Mouse (Mus musculus) layer of hippocampus, postnatal 36 days (tissue): ENCODE results near the gene Ddx42. TPM values are rescaled to one million over a fixed set of nuclear protein-coding genes. Genes with fewer than 3 reads are reported as not detected.

Experiments
- total RNA-seq, 2 experiments: library from RNA; stranded (reverse); gene quantifications; 2 replicates each; pipeline ENCODE4 v1.2.3; 2021

The Ddx42 gene
- total RNA-seq, 2 experiments from 2014 or later: 69.9 to 70.9 TPM

Other genes with a start within 250 kb of the Ddx42 start
- 1 to 10 TPM; 5.0 to 8.1 TPM for gene Ace, start 249.0 kb upstream of the Ddx42 start, total RNA-seq
- not detected for gene Ace3, start 222.3 kb upstream of the Ddx42 start, total RNA-seq
- gene Kcnh6, start 208.8 kb upstream of the Ddx42 start, total RNA-seq: 1 to 10 TPM in 1 of 2 experiments, under 1 TPM in 1; 0.99 to 1.0 TPM
- 100 to 1,000 TPM; 137 to 141 TPM for gene Dcaf7, start 180.1 kb upstream of the Ddx42 start, total RNA-seq
- gene Taco1, start 150.9 kb upstream of the Ddx42 start, total RNA-seq: 10 to 100 TPM; 19.7 to 20.1 TPM
- gene Map3k3, start 132.3 kb upstream of the Ddx42 start, total RNA-seq: 10 to 100 TPM; 29.3 to 33.8 TPM
- gene Gm10840, start 56.1 kb upstream of the Ddx42 start, total RNA-seq: 1 to 10 TPM in 1 of 2 experiments, not detected in 1; 2.2 TPM
- gene Limd2, start 56.1 kb upstream of the Ddx42 start, total RNA-seq: 100 to 1,000 TPM; 138 to 144 TPM
- 10 to 100 TPM; 27.5 to 29.9 TPM for gene Strada, start 14.8 kb upstream of the Ddx42 start, total RNA-seq
- gene Ccdc47, start 582 bp upstream of the Ddx42 start, total RNA-seq: 100 to 1,000 TPM in 1 of 2 experiments, 10 to 100 TPM in 1; 82.8 to 101 TPM
- gene Ftsj3, start 39.2 kb downstream of the Ddx42 start, total RNA-seq: 10 to 100 TPM; 30.6 to 31.4 TPM
- 100 to 1,000 TPM; 163 to 169 TPM for gene Psmc5, start 39.2 kb downstream of the Ddx42 start, total RNA-seq
- 10 to 100 TPM; 28.5 to 38.9 TPM for gene Smarcd2, start 56.0 kb downstream of the Ddx42 start, total RNA-seq
- gene Tcam1, start 59.7 kb downstream of the Ddx42 start, total RNA-seq: under 1 TPM; 0.17 to 0.18 TPM
- gene Gh, start 84.9 kb downstream of the Ddx42 start, total RNA-seq: not detected
- under 1 TPM in 1 of 2 experiments, not detected in 1; 0.33 TPM for gene Cd79b, start 97.8 kb downstream of the Ddx42 start, total RNA-seq
- gene Scn4a, start 136.4 kb downstream of the Ddx42 start, total RNA-seq: not detected
- gene Prr29, start 148.5 kb downstream of the Ddx42 start, total RNA-seq: not detected
- 1 to 10 TPM; 2.3 to 2.8 TPM for gene Icam2, start 171.1 kb downstream of the Ddx42 start, total RNA-seq